Mouse (Mus musculus): ENCODE measurements around the gene Optn. TPM values are rescaled to one million over a fixed set of nuclear protein-coding genes. Genes with fewer than 3 reads are reported as not detected.

Gene Optn
- polyA plus RNA-seq (2012; rRNA removed) = 1.6 and 2.1 TPM in 2 replicates

GRCm38 (mm10) chr2:5063299-5064205 is at the start of gene Optn:
TSS of gene Optn (minus strand) at chr2:5064051.

GRCm38 (mm10) chr2:5012491-5013324 is 51.1 kb downstream of the Optn start, which contains the start of gene Mcm10:
TSS of gene Mcm10 (minus strand) at chr2:5012791.

GRCm38 (mm10) chr2:4975807-4976206 is 88.0 kb downstream of the Optn start, which contains the start of gene Ucma:
TSS of gene Ucma (plus strand) at chr2:4976122.

Other genes starting within 250 kb of the Optn start
- 28.2 and 28.3 TPM in 2 replicates for gene Sephs1, start 182.5 kb downstream of the Optn start, polyA plus RNA-seq (2012; rRNA removed)
- 28.8 and 36.5 TPM in 2 replicates for gene Phyh, start 145.0 kb downstream of the Optn start, polyA plus RNA-seq (2012; rRNA removed)
- not detected in 2 replicates for gene Ucma, start 87.9 kb downstream of the Optn start, polyA plus RNA-seq (2012; rRNA removed)
- gene Mcm10, start 51.3 kb downstream of the Optn start, polyA plus RNA-seq (2012; rRNA removed) = 3.4 and 6.2 TPM in 2 replicates
- 77.6 and 115 TPM in 2 replicates for gene Ccdc3, start 73.7 kb upstream of the Optn start, polyA plus RNA-seq (2012; rRNA removed)

Data from ovary, adult 2 months (tissue).